8 mouse cellular contexts compared by ENCODE assay signal in genomic region chr13:104509561-104510493, GRCm38 (mm10).
DNase-seq lines count a peak whose midpoint lies in the region; ATAC-seq and TF ChIP-seq lines count a peak whose summit lies in the region.

No protein-coding gene starts in this region.

- intact Hi-C loops in heart, adult 2 months (cut with DNase I), result loop anchor here (10.0 kb wide), 1 partner anchor 175 kb away; no protein-coding TSS in a partner anchor

- no peaks in the 10 kb centered on the region; the same call in 1 of the 2 replicates for H3K9me3 ChIP-seq in megakaryocyte, embryonic 14.5 days
- no peaks in the 10 kb centered on the region for H3K9me3 ChIP-seq in embryonic facial prominence, embryonic 10.5 days

- H3K9ac ChIP-seq in heart, adult 2 months (ENCODE audit: low read depth, low read length), result no peak overlapping the region

- no peaks in the 10 kb centered on the region for H3K36me3 ChIP-seq in megakaryocyte, embryonic 14.5 days (replicated peaks; ENCODE audit: low read length)
- no peaks in the 10 kb centered on the region for H3K36me3 ChIP-seq in embryonic facial prominence, embryonic 10.5 days (replicated peaks)
- no peaks in the 10 kb centered on the region for H3K36me3 ChIP-seq in heart, adult 2 months (ENCODE audit: control insufficient read depth, insufficient read depth, low read length)
- H3K36me3 ChIP-seq in myocyte (ENCODE audit: control insufficient read depth, insufficient read depth), result no peaks in the 10 kb centered on the region

- no peak for TF ChIP-seq POLR2A in heart, adult 2 months (IDR thresholded peaks at IDR 0.05; ENCODE audit: insufficient read depth, low read depth, low read length)
- no peak for TF ChIP-seq POLR2A in myocyte (IDR thresholded peaks at IDR 0.05; ENCODE audit: insufficient read length, low read depth)

- no peak overlapping the region for H3ac ChIP-seq in myocyte (ENCODE audit: control insufficient read depth, insufficient read length)

- peak; percentile 24 for TF ChIP-seq CTCF in heart, adult 2 months (IDR thresholded peaks at IDR 0.05)

- H3K4me2 ChIP-seq in myocyte (ENCODE audit: low read depth), result no peak overlapping the region

- no peaks in the 10 kb centered on the region for H3K79me2 ChIP-seq in heart, adult 2 months (replicated peaks; ENCODE audit: control insufficient read depth, insufficient read depth, low read length)
- H3K79me2 ChIP-seq in myocyte (ENCODE audit: control insufficient read depth, insufficient read depth), result no peaks in the 10 kb centered on the region

- H3K4me1 ChIP-seq in megakaryocyte, embryonic 14.5 days, result peaks cover 11% of the 10 kb centered on the region
- H3K4me1 ChIP-seq in embryonic facial prominence, embryonic 10.5 days, result peaks cover 19% of the 10 kb centered on the region
- no peaks in the 10 kb centered on the region for H3K4me1 ChIP-seq in heart, adult 2 months (ENCODE audit: control insufficient read depth, insufficient read depth, low read length)

- WGBS in embryonic facial prominence, embryonic 10.5 days, result 82% methylated on average over 26 of the region's 26 CpGs
- 67% methylated on average over 26 of the region's 26 CpGs for WGBS in heart, adult 2 months

- DNase-seq in embryonic facial prominence, embryonic 10.5 days (ENCODE audit: low spot score), result peak; percentile 19
- peak; percentile 33 to 40 for DNase-seq in heart, adult 2 months
- no peak for DNase-seq in right cerebral cortex, postnatal 4 days
- no peak for DNase-seq in adrenal gland, postnatal 4 days (ENCODE audit: low spot score in 2 of 2)
- no peak for DNase-seq in thymus, postnatal 25 days

- TF ChIP-seq EP300 in heart, adult 2 months (IDR thresholded peaks at IDR 0.05; ENCODE audit: insufficient read depth, low read depth, low read length), result no peak

- ATAC-seq in megakaryocyte, adult 5-6 weeks (ENCODE audit: poor library complexity, severe bottlenecking), result no peak

- peak overlapping the region; percentile 51 for H3K27ac ChIP-seq in embryonic facial prominence, embryonic 10.5 days (replicated peaks)
- peak overlapping the region; percentile 17; the same call in 1 of the 2 replicates for H3K27ac ChIP-seq in heart, adult 2 months

- H3K27me3 ChIP-seq in megakaryocyte, embryonic 14.5 days (replicated peaks), result peaks cover 10% of the 10 kb centered on the region
- no peaks in the 10 kb centered on the region for H3K27me3 ChIP-seq in embryonic facial prominence, embryonic 10.5 days (replicated peaks; ENCODE audit: low read depth, poor library complexity, severe bottlenecking)
- H3K27me3 ChIP-seq in heart, adult 2 months (ENCODE audit: control insufficient read depth, insufficient read depth, low read length), result no peaks in the 10 kb centered on the region
- no peaks in the 10 kb centered on the region for H3K27me3 ChIP-seq in myocyte (ENCODE audit: control insufficient read depth, insufficient read depth, insufficient read length)

- peak overlapping the region; percentile 21 for H3K4me3 ChIP-seq in megakaryocyte, embryonic 14.5 days (replicated peaks)
- no peak overlapping the region for H3K4me3 ChIP-seq in embryonic facial prominence, embryonic 10.5 days
- H3K4me3 ChIP-seq in heart, adult 2 months, result no peak overlapping the region
- no peak overlapping the region for H3K4me3 ChIP-seq in myocyte

TF ChIP-seq in myocyte, 11 proteins besides CTCF, POLR2A, EP300 and RAD21:
- no peak for TF ChIP-seq E2F4 (IDR thresholded peaks at IDR 0.05; ENCODE audit: insufficient read depth)
- no peak for TF ChIP-seq REST (IDR thresholded peaks at IDR 0.05; ENCODE audit: insufficient read depth, insufficient read length)
- TF ChIP-seq MYOG (IDR thresholded peaks at IDR 0.05; ENCODE audit: control insufficient read depth in 1 of 3, insufficient read depth in 1 of 3, insufficient read length in 2 of 3, low read depth in 2 of 3), result peak in 1 of 3 experiments; percentile 79
- peak; percentile 3 for TF ChIP-seq TCF3 (IDR thresholded peaks at IDR 0.05; ENCODE audit: insufficient read length, low read depth)
- TF ChIP-seq MYOD1 (IDR thresholded peaks at IDR 0.05; ENCODE audit: control insufficient read depth in 1 of 3, insufficient read length in 2 of 3, low read depth in 2 of 3), result peak in 2 of 3 experiments; percentile 74 to 81
- TF ChIP-seq MAX (IDR thresholded peaks at IDR 0.05; ENCODE audit: low read depth), result no peak
TF ChIP-seq in myocyte: peak in this region for 3.

Comparison
In these comparisons a context has a peak if more than half of its experiments do, and no peak if none do; other contexts are left out.
1. DNase-seq: peak in embryonic facial prominence, embryonic 10.5 days (single experiment) and heart, adult 2 months (2 of 2); none in right cerebral cortex, postnatal 4 days (single experiment), adrenal gland, postnatal 4 days (0 of 2) and thymus, postnatal 25 days (single experiment).